ENCODE assay signal across 25 mouse cellular contexts in genomic region chr3:87222346-87222745, GRCm38 (mm10). TPM values are rescaled to one million over a fixed set of nuclear protein-coding genes. Genes with fewer than 3 reads are reported as not detected.
"Had no signal": no experiment of that assay in that cellular context is flagged by ENCODE, and none has a peak within 500 bp of the region (broad histone marks: within the 10 kb centered on the region; RNA-seq: fewer than 3 reads in every experiment).

No protein-coding gene starts in this region.

- H3K4me2 ChIP-seq: heart, embryonic 11.5 days; heart, embryonic 13.5 days; heart, embryonic 15.5 days; hindbrain, embryonic 14.5 days; kidney, embryonic 15.5 days; limb, embryonic 13.5 days; limb, embryonic 15.5 days; liver, embryonic 12.5 days had no signal

- H3K9me3 ChIP-seq: heart, embryonic 13.5 days; heart, embryonic 15.5 days; kidney, embryonic 15.5 days; limb, embryonic 15.5 days; liver, embryonic 12.5 days had no signal

- H3K4me3 ChIP-seq: heart, adult 2 months; heart, embryonic 13.5 days; heart, embryonic 15.5 days; kidney, embryonic 15.5 days; limb, embryonic 13.5 days; limb, embryonic 15.5 days; liver, embryonic 12.5 days had no signal

- H3K27ac ChIP-seq: heart, adult 2 months; heart, embryonic 13.5 days; heart, embryonic 15.5 days; hindbrain, embryonic 14.5 days; kidney, embryonic 15.5 days; kidney, postnatal 0 days; limb, embryonic 13.5 days; limb, embryonic 15.5 days; liver, embryonic 12.5 days had no signal

- H3K4me1 ChIP-seq: heart, embryonic 13.5 days; heart, embryonic 15.5 days; kidney, embryonic 15.5 days; liver, embryonic 12.5 days had no signal

- H3K36me3 ChIP-seq: heart, embryonic 13.5 days; heart, embryonic 15.5 days; kidney, embryonic 15.5 days; limb, embryonic 13.5 days; limb, embryonic 15.5 days; liver, embryonic 12.5 days had no signal

- DNase-seq: gastrocnemius, postnatal 14 days; gastrocnemius, postnatal 36 days; heart, adult 2 months; heart, postnatal 14 days; heart, postnatal 36 days; kidney, adult 11 months; kidney, adult 2 months; kidney, adult 9 months; kidney, postnatal 14 days; kidney, postnatal 36 days; layer of hippocampus, adult 9-11 months; layer of hippocampus, postnatal 36 days; left cerebral cortex, postnatal 4 days had no signal

- H3K9ac ChIP-seq: heart, embryonic 13.5 days; heart, embryonic 15.5 days; hindbrain, embryonic 14.5 days; kidney, embryonic 15.5 days; limb, embryonic 13.5 days; limb, embryonic 15.5 days; liver, embryonic 12.5 days had no signal

- H3K27me3 ChIP-seq: heart, embryonic 13.5 days; heart, embryonic 15.5 days; kidney, embryonic 15.5 days; limb, embryonic 13.5 days; limb, embryonic 15.5 days; liver, embryonic 12.5 days had no signal

- ATAC-seq: hindbrain, embryonic 16.5 days; intestine, embryonic 16.5 days; liver, embryonic 12.5 days had no signal

RNA-seq across cellular contexts. Expression of gene Fcrls, which starts 41.2 kb away (rescaled TPM):
- total RNA-seq: hematopoietic stem cell, adult 5-6 weeks had no signal
